ENCODE assay signal across 20 mouse cellular contexts in genomic region chr5:113722224-113723013, GRCm38 (mm10). TPM values are rescaled to one million over a fixed set of nuclear protein-coding genes. Genes with fewer than 3 reads are reported as not detected.
A peak's percentile ranks its signal among the peaks of the same experiment; 100 is the strongest.
DNase-seq lines count a peak whose midpoint lies in the region; ATAC-seq and TF ChIP-seq lines count a peak whose summit lies in the region.
"Had no signal": no experiment of that assay in that cellular context is flagged by ENCODE, and none has a peak within 500 bp of the region (broad histone marks: within the 10 kb centered on the region; RNA-seq: fewer than 3 reads in every experiment).

No protein-coding gene starts in this region.

- no peak overlapping the region for H3K27ac ChIP-seq in heart, adult 2 months
- no peak overlapping the region for H3K27ac ChIP-seq in liver, postnatal 0 days (ENCODE audit: low read depth)
- no peak overlapping the region for H3K27ac ChIP-seq in liver, embryonic 11.5 days (ENCODE audit: low read depth, low read length)

- no peak for TF ChIP-seq POLR2A in heart, adult 2 months (IDR thresholded peaks at IDR 0.05; ENCODE audit: insufficient read depth, low read depth, low read length)

- no peak for ATAC-seq in liver, postnatal 0 days
- ATAC-seq in liver, embryonic 11.5 days (replicated peaks; ENCODE audit: low FRiP score), result no peak
- ATAC-seq in erythroid progenitor cell, adult 5-6 weeks (replicated peaks; ENCODE audit: low FRiP score, poor library complexity, severe bottlenecking), result no peak
- ATAC-seq: inflammation-experienced regulatory T-cells, adult 6 months had no signal

- H3K4me3 ChIP-seq in heart, adult 2 months, result no peak overlapping the region
- no peak overlapping the region for H3K4me3 ChIP-seq in liver, postnatal 0 days (ENCODE audit: low read depth, low read length)
- H3K4me3 ChIP-seq in liver, embryonic 11.5 days (ENCODE audit: low read depth, low read length), result no peak overlapping the region
- H3K4me3 ChIP-seq: megakaryocyte, embryonic 14.5 days had no signal

- no peaks in the 10 kb centered on the region for H3K4me1 ChIP-seq in heart, adult 2 months (ENCODE audit: control insufficient read depth, insufficient read depth, low read length)
- H3K4me1 ChIP-seq in liver, postnatal 0 days (ENCODE audit: insufficient read depth), result no peaks in the 10 kb centered on the region
- H3K4me1 ChIP-seq in liver, embryonic 11.5 days (replicated peaks; ENCODE audit: control insufficient read depth, insufficient read depth, low read length), result no peaks in the 10 kb centered on the region

- H3K9me3 ChIP-seq in liver, postnatal 0 days (ENCODE audit: low read length), result no peaks in the 10 kb centered on the region
- H3K9me3 ChIP-seq in liver, embryonic 11.5 days (ENCODE audit: control insufficient read depth, low read length), result no peaks in the 10 kb centered on the region

- H3K27me3 ChIP-seq in heart, adult 2 months (ENCODE audit: control insufficient read depth, insufficient read depth, low read length), result no peaks in the 10 kb centered on the region
- H3K27me3 ChIP-seq in liver, postnatal 0 days (ENCODE audit: insufficient read depth, low read length), result no peaks in the 10 kb centered on the region
- peaks cover 8% of the 10 kb centered on the region; the same call in 1 of the 2 replicates for H3K27me3 ChIP-seq in liver, embryonic 11.5 days (replicated peaks; ENCODE audit: control insufficient read depth, insufficient read depth, low read length)

- H3K9ac ChIP-seq in heart, adult 2 months (ENCODE audit: low read depth, low read length), result no peak overlapping the region
- H3K9ac ChIP-seq in liver, postnatal 0 days (replicated peaks), result no peak overlapping the region
- H3K9ac ChIP-seq in liver, embryonic 11.5 days (ENCODE audit: low read depth, low read length), result no peak overlapping the region

- WGBS in heart, adult 2 months, result 78% methylated on average over 10 of the region's 10 CpGs
- WGBS in liver, postnatal 0 days (ENCODE audit: insufficient replicate concordance), result 74% methylated on average over 10 of the region's 10 CpGs
- WGBS in liver, embryonic 11.5 days, result 77% methylated on average over 10 of the region's 10 CpGs

- no peaks in the 10 kb centered on the region for H3K79me2 ChIP-seq in heart, adult 2 months (replicated peaks; ENCODE audit: control insufficient read depth, insufficient read depth, low read length)

- peak; percentile 55 for TF ChIP-seq CTCF in heart, adult 2 months (IDR thresholded peaks at IDR 0.05)
- TF ChIP-seq CTCF in liver, postnatal 0 days (IDR thresholded peaks at IDR 0.05; ENCODE audit: low read depth), result 0 out of 2 replicates have a peak, but pooled peaks have one; percentile 28

- H3K36me3 ChIP-seq in heart, adult 2 months (ENCODE audit: control insufficient read depth, insufficient read depth, low read length), result no peaks in the 10 kb centered on the region
- no peaks in the 10 kb centered on the region for H3K36me3 ChIP-seq in liver, postnatal 0 days (replicated peaks; ENCODE audit: insufficient read depth, low read length)
- H3K36me3 ChIP-seq in liver, embryonic 11.5 days (ENCODE audit: control insufficient read depth, insufficient read depth, low read length), result no peaks in the 10 kb centered on the region

- H3K4me2 ChIP-seq in liver, postnatal 0 days (ENCODE audit: low read depth, low read length), result no peak overlapping the region
- H3K4me2 ChIP-seq in liver, embryonic 11.5 days, result no peak overlapping the region

- TF ChIP-seq EP300 in heart, adult 2 months (IDR thresholded peaks at IDR 0.05; ENCODE audit: insufficient read depth, low read depth, low read length), result no peak
- TF ChIP-seq EP300 in liver, postnatal 0 days (IDR thresholded peaks at IDR 0.05; ENCODE audit: low read depth), result no peak

- no peak for DNase-seq in heart, adult 2 months
- no peak for DNase-seq in heart, postnatal 4 days
- DNase-seq in liver, postnatal 0 days, result no peak
- no peak for DNase-seq in liver, embryonic 11.5 days (ENCODE audit: low spot score)
- peak; percentile 61 for DNase-seq in R1 (ENCODE audit: low read depth, low spot score)
- peak; percentile 71 to 80 for DNase-seq in cerebellum, postnatal 25 days
- no peak for DNase-seq in layer of hippocampus, adult 8-10 months (ENCODE audit: low spot score in 2 of 2)
- DNase-seq: adrenal gland, postnatal 10 days; B cell, adult 2 months; heart, postnatal 10 days; lung, adult 18-20 months; thymus, postnatal 4 days had no signal

- intact Hi-C loops in heart, adult 2 months (cut with DNase I), result loop anchor here (5.0 kb wide), 2 partner anchors 50 to 135 kb away; no protein-coding TSS in a partner anchor

RNA-seq across cellular contexts. Expression of gene 1700069L16Rik, which starts 2.2 kb away (rescaled TPM):
- total RNA-seq in heart, adult 2 months (2021), result not detected
- polyA plus RNA-seq in heart, adult 2 months (2012; rRNA removed), result not detected in 2 replicates
- total RNA-seq in heart, postnatal 4 days (2021), result not detected
- not detected in 2 replicates for polyA plus RNA-seq in liver, postnatal 0 days (2015; fragmentation: Nextera tagmentation; extraction: Ambion mirVana)
- polyA plus RNA-seq in liver, embryonic 11.5 days (2014; fragmentation: Nextera tagmentation; extraction: Ambion mirVana), result not detected in 2 replicates
- not detected for total RNA-seq in layer of hippocampus, adult 8-10 months (2022)
- total RNA-seq in erythroid progenitor cell, adult 5-6 weeks (2015; ENCODE audit: low replicate concordance), result not detected in 2 replicates
- not detected in 2 replicates for total RNA-seq in erythroid progenitor cell, adult 5-6 weeks (2017; ENCODE audit: low replicate concordance)
- total RNA-seq: adrenal gland, postnatal 10 days; granulocyte monocyte progenitor cell, adult 5-6 weeks; heart, postnatal 10 days; left cerebral cortex, postnatal 10 days; neutrophil, adult 5-6 weeks had no signal
- polyA plus RNA-seq: inflammation-experienced regulatory T-cells, adult 6 months; large intestine, adult 2 months; stomach, embryonic 14.5 days had no signal

RNA-seq across cellular contexts. Expression of gene Ficd, which starts 13.2 kb away (rescaled TPM):
- total RNA-seq in heart, adult 2 months (2021), result 1 to 10 TPM; 8.7 to 9.3 TPM
- 7.2 and 7.7 TPM in 2 replicates for polyA plus RNA-seq in heart, adult 2 months (2012; rRNA removed)
- total RNA-seq in heart, postnatal 4 days (2021), result 1 to 10 TPM; 3.9 to 4.4 TPM
- polyA plus RNA-seq in liver, postnatal 0 days (2015; fragmentation: Nextera tagmentation; extraction: Ambion mirVana), result 2.6 and 2.8 TPM in 2 replicates
- polyA plus RNA-seq in liver, embryonic 11.5 days (2014; fragmentation: Nextera tagmentation; extraction: Ambion mirVana), result 2.9 and 3.7 TPM in 2 replicates
- total RNA-seq in layer of hippocampus, adult 8-10 months (2022), result 10 to 100 TPM; 12.0 to 13.2 (median 12.7) TPM
- 1.4 TPM in 1 of 2 replicates, not detected in the other for total RNA-seq in erythroid progenitor cell, adult 5-6 weeks (2015; ENCODE audit: low replicate concordance)
- 0.30 and 2.2 TPM in 2 replicates for total RNA-seq in erythroid progenitor cell, adult 5-6 weeks (2017; ENCODE audit: low replicate concordance)

RNA-seq across cellular contexts. Expression of gene Sart3, which starts 49.9 kb away (rescaled TPM):
- total RNA-seq in heart, adult 2 months (2021), result 10 to 100 TPM; 12.2 to 14.4 TPM
- polyA plus RNA-seq in heart, adult 2 months (2012; rRNA removed), result 10.2 and 13.6 TPM in 2 replicates
- 10 to 100 TPM; 30.4 to 30.7 TPM for total RNA-seq in heart, postnatal 4 days (2021)
- 6.9 and 7.9 TPM in 2 replicates for polyA plus RNA-seq in liver, postnatal 0 days (2015; fragmentation: Nextera tagmentation; extraction: Ambion mirVana)
- polyA plus RNA-seq in liver, embryonic 11.5 days (2014; fragmentation: Nextera tagmentation; extraction: Ambion mirVana), result 52.0 and 54.4 TPM in 2 replicates
- total RNA-seq in layer of hippocampus, adult 8-10 months (2022), result 10 to 100 TPM; 43.7 to 57.8 (median 48.9) TPM
- total RNA-seq in erythroid progenitor cell, adult 5-6 weeks (2015; ENCODE audit: low replicate concordance), result 8.4 and 22.0 TPM in 2 replicates
- total RNA-seq in erythroid progenitor cell, adult 5-6 weeks (2017; ENCODE audit: low replicate concordance), result 32.1 and 44.9 TPM in 2 replicates

RNA-seq across cellular contexts. Expression of gene Iscu, which starts 50.1 kb away (rescaled TPM):
- total RNA-seq in heart, adult 2 months (2021), result 100 to 1,000 TPM; 176 to 202 TPM
- polyA plus RNA-seq in heart, adult 2 months (2012; rRNA removed), result 168 and 212 TPM in 2 replicates
- total RNA-seq in heart, postnatal 4 days (2021), result 100 to 1,000 TPM; 102 to 104 TPM
- polyA plus RNA-seq in liver, postnatal 0 days (2015; fragmentation: Nextera tagmentation; extraction: Ambion mirVana), result 109 TPM in 2 replicates
- 109 and 117 TPM in 2 replicates for polyA plus RNA-seq in liver, embryonic 11.5 days (2014; fragmentation: Nextera tagmentation; extraction: Ambion mirVana)
- total RNA-seq in layer of hippocampus, adult 8-10 months (2022), result 100 to 1,000 TPM; 117 to 135 (median 126) TPM
- total RNA-seq in erythroid progenitor cell, adult 5-6 weeks (2015; ENCODE audit: low replicate concordance), result 54.9 and 75.3 TPM in 2 replicates
- 36.4 and 52.0 TPM in 2 replicates for total RNA-seq in erythroid progenitor cell, adult 5-6 weeks (2017; ENCODE audit: low replicate concordance)

Comparison
In these comparisons a context has a peak if more than half of its experiments do, and no peak if none do; other contexts are left out.
1. DNase-seq: peak in R1 (single experiment) and cerebellum, postnatal 25 days (2 of 2); none in heart, adult 2 months (0 of 2), heart, postnatal 4 days (single experiment), liver, postnatal 0 days (single experiment), liver, embryonic 11.5 days (single experiment) and layer of hippocampus, adult 8-10 months (0 of 2).